Mouse (Mus musculus): ENCODE data around the gene 3110021N24Rik. TPM values are rescaled to one million over a fixed set of nuclear protein-coding genes. Genes with fewer than 3 reads are reported as not detected.

The 3110021N24Rik gene
- polyA plus RNA-seq, 2 experiments = 0.01 TPM; not detected in 1

DNA sequence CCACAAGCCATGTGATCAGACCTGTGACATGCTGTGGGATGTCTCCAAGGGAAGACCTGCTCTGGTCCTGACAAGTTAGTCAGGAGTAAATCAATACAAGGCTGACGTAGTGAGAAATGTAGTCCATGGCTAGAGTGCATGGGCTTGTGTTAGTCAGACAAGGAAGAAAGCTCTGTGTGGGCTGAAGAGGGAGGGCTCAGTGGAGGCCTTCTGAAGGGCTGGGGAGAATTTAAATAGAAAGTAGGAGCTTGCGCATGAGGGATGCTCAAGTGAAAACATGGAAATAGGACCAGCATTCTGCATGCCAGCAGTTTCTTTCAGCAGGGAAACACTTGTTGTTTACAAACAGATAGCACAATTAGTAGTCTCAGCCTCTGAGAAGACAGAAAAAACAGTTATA is 84.1 kb downstream of the 3110021N24Rik start:
- no peak for TF ChIP-seq EP300 (IDR thresholded peaks at IDR 0.05; ENCODE audit: low read depth)
- no peak for TF ChIP-seq CTCF (IDR thresholded peaks at IDR 0.05; ENCODE audit: low read depth)
- H3K27me3 ChIP-seq (ENCODE audit: control insufficient read depth, insufficient read depth, low read length) = no peaks in the 10 kb centered on the region
- DNase-seq (ENCODE audit: low read depth in 3 of 3, low spot score in 3 of 3) = no peak
- H3K9me3 ChIP-seq (ENCODE audit: control insufficient read depth, low read length) = no peaks in the 10 kb centered on the region
- no peak for ATAC-seq (ENCODE audit: insufficient read depth)
- no peak overlapping the region for H3K4me3 ChIP-seq (ENCODE audit: insufficient read depth in 1 of 2, low read depth in 2 of 2, low read length in 2 of 2)
- H3K9ac ChIP-seq (replicated peaks) = no peak overlapping the region
- H3K27ac ChIP-seq = no peak overlapping the region
- H3K4me1 ChIP-seq (replicated peaks; ENCODE audit: control insufficient read depth in 2 of 2, insufficient read depth in 2 of 2, low read length in 1 of 2) = no peaks in the 10 kb centered on the region
- H3K4me2 ChIP-seq (ENCODE audit: low read depth) = no peak overlapping the region
- WGBS (ENCODE audit: insufficient replicate concordance) = 69% methylated on average over 2 of the region's 2 CpGs
- H3K36me3 ChIP-seq (replicated peaks; ENCODE audit: control insufficient read depth, insufficient read depth, low read depth) = no peaks in the 10 kb centered on the region

DNA sequence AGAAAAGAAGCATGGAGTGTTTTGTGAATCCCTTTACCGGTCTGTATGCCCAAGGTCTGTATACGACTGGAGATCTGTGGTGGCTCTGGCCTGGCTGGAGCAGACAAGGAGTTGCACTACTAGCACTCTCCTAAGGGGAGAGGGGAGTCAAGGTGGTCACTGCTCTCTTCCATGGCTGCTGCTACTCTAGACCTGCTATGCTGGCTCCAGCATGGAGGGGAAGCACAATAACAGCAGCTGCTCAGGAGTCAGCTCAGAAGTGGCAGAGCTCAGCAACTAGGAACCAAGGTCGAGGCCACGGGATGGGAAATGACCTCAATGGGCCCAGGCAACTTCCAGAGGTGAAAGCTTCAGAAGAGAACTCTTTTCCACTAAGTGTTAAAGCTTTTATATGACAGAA is 91.7 kb downstream of the 3110021N24Rik start:
- Histone ChIP-seq H3K4me2 (ENCODE audit: low read depth) (no peak overlapping the region), H3K27ac (no peak overlapping the region), H3K4me1 (replicated peaks; ENCODE audit: control insufficient read depth in 2 of 2, insufficient read depth in 2 of 2, low read length in 1 of 2) (no peaks in the 10 kb centered on the region), H3K9ac (replicated peaks) (no peak overlapping the region), H3K27me3 (ENCODE audit: control insufficient read depth, insufficient read depth, low read length) (no peaks in the 10 kb centered on the region), H3K9me3 (ENCODE audit: control insufficient read depth, low read length) (no peaks in the 10 kb centered on the region), H3K36me3 (replicated peaks; ENCODE audit: control insufficient read depth, insufficient read depth, low read depth) (no peaks in the 10 kb centered on the region), H3K4me3 (ENCODE audit: insufficient read depth in 1 of 2, low read depth in 2 of 2, low read length in 2 of 2) (no peak overlapping the region)
- no peak for DNase-seq (ENCODE audit: low read depth in 3 of 3, low spot score in 3 of 3)
- ATAC-seq (ENCODE audit: insufficient read depth) = no peak
- 43% methylated on average over 4 of the region's 4 CpGs for WGBS (ENCODE audit: insufficient replicate concordance)
- TF ChIP-seq EP300 (IDR thresholded peaks at IDR 0.05; ENCODE audit: low read depth) = no peak
- TF ChIP-seq CTCF (IDR thresholded peaks at IDR 0.05; ENCODE audit: low read depth) = no peak

DNA sequence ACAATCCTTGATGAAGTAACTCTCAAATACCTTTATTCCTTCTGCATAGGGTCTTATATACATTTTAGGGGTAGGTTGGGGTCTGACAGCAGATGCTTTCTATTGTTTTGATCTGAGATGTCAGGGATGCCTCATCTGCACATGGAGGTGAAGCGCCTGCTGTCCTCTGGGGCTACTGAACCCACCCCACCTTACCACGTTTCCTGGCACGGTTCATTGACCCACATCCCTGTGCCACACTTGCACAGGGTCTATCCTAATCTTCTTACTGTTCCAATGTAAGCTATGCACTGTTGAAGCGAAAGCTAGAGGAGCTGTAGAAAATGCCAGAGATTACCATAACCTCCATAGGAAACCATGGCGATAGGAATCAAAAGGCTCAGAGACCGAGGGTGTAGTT is 92.1 kb downstream of the 3110021N24Rik start:
- ATAC-seq (ENCODE audit: insufficient read depth) = no peak
- WGBS (ENCODE audit: insufficient replicate concordance) = 65% methylated on average over 6 of the region's 6 CpGs
- H3K36me3 ChIP-seq (replicated peaks; ENCODE audit: control insufficient read depth, insufficient read depth, low read depth) = no peaks in the 10 kb centered on the region

DNA sequence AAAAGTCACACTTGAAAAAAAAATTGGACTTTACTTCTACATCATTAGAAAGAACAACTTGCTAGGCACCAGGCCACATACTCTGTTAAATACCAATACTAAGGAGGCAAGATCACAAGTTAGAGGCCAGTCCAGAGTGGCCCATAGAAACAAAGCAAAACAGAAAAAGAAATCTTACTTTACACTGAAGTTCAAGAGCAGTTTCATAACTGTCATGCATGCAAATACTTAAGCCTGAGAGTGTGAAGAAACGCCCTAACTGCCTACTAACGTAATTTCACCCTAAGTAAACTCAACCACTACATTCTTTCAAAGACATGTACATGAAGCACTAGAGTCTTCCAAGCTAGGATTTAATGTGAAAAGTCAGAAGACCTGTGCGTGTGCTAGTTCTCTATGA is 106.2 kb downstream of the 3110021N24Rik start:
- DNase-seq (ENCODE audit: low read depth in 3 of 3, low spot score in 3 of 3) (no peak), ATAC-seq (ENCODE audit: insufficient read depth) (no peak)
- Histone ChIP-seq H3K27me3 (ENCODE audit: control insufficient read depth, insufficient read depth, low read length) (no peaks in the 10 kb centered on the region), H3K9me3 (ENCODE audit: control insufficient read depth, low read length) (no peaks in the 10 kb centered on the region), H3K36me3 (replicated peaks; ENCODE audit: control insufficient read depth, insufficient read depth, low read depth) (peaks cover 42% of the 10 kb centered on the region), H3K9ac (replicated peaks) (no peak overlapping the region), H3K27ac (no peak overlapping the region), H3K4me2 (ENCODE audit: low read depth) (no peak overlapping the region), H3K4me1 (replicated peaks; ENCODE audit: control insufficient read depth in 2 of 2, insufficient read depth in 2 of 2, low read length in 1 of 2) (no peaks in the 10 kb centered on the region), H3K4me3 (ENCODE audit: insufficient read depth in 1 of 2, low read depth in 2 of 2, low read length in 2 of 2) (no peak overlapping the region)
- WGBS (ENCODE audit: insufficient replicate concordance) = 88% methylated on average over 3 of the region's 3 CpGs
- TF ChIP-seq CTCF (IDR thresholded peaks at IDR 0.05; ENCODE audit: low read depth) (no peak), EP300 (IDR thresholded peaks at IDR 0.05; ENCODE audit: low read depth) (no peak)

More for the DNA sequence above, 92.1 kb downstream of the 3110021N24Rik start:
- Histone ChIP-seq H3K27me3 (ENCODE audit: control insufficient read depth, insufficient read depth, low read length) (no peaks in the 10 kb centered on the region), H3K9ac (replicated peaks) (no peak overlapping the region), H3K4me3 (ENCODE audit: insufficient read depth in 1 of 2, low read depth in 2 of 2, low read length in 2 of 2) (no peak overlapping the region), H3K9me3 (ENCODE audit: control insufficient read depth, low read length) (no peaks in the 10 kb centered on the region), H3K4me2 (ENCODE audit: low read depth) (no peak overlapping the region), H3K4me1 (replicated peaks; ENCODE audit: control insufficient read depth in 2 of 2, insufficient read depth in 2 of 2, low read length in 1 of 2) (no peaks in the 10 kb centered on the region), H3K27ac (no peak overlapping the region)
- DNase-seq (ENCODE audit: low read depth in 3 of 3, low spot score in 3 of 3) = no peak
- TF ChIP-seq EP300 (IDR thresholded peaks at IDR 0.05; ENCODE audit: low read depth) (no peak), CTCF (IDR thresholded peaks at IDR 0.05; ENCODE audit: low read depth) (no peak)

DNA sequence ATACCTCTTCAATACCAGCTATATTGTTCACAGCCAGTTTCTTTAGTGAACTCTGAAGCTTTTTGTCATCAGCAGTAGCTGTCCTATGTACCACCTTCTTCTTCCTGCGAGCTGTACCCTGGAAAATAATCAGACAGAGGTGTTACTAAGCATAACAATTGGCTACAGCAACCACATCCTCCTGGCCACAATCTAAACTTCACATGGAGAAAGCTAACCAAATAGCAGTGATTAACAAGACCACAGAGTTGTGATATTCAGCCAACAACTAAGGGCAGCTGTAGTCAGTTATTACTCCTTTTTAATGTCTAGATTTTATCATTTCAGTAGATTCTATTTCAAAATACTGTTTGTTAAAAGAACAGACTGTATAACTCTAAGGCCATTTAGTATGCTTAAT is 106.6 kb downstream of the 3110021N24Rik start:
- Histone ChIP-seq H3K36me3 (replicated peaks; ENCODE audit: control insufficient read depth, insufficient read depth, low read depth) (peaks cover 38% of the 10 kb centered on the region), H3K4me3 (ENCODE audit: insufficient read depth in 1 of 2, low read depth in 2 of 2, low read length in 2 of 2) (no peak overlapping the region), H3K4me1 (replicated peaks; ENCODE audit: control insufficient read depth in 2 of 2, insufficient read depth in 2 of 2, low read length in 1 of 2) (no peaks in the 10 kb centered on the region), H3K27me3 (ENCODE audit: control insufficient read depth, insufficient read depth, low read length) (no peaks in the 10 kb centered on the region), H3K27ac (no peak overlapping the region), H3K4me2 (ENCODE audit: low read depth) (no peak overlapping the region), H3K9ac (replicated peaks) (no peak overlapping the region), H3K9me3 (ENCODE audit: control insufficient read depth, low read length) (no peaks in the 10 kb centered on the region)
- no peak for ATAC-seq (ENCODE audit: insufficient read depth)
- WGBS (ENCODE audit: insufficient replicate concordance) = 61% methylated on average over 1 of the region's 1 CpGs
- DNase-seq (ENCODE audit: low read depth in 3 of 3, low spot score in 3 of 3) = no peak
- TF ChIP-seq EP300 (IDR thresholded peaks at IDR 0.05; ENCODE audit: low read depth) (no peak), CTCF (IDR thresholded peaks at IDR 0.05; ENCODE audit: low read depth) (no peak)

Measured in liver, embryonic 14.5 days (tissue).